Mouse (Mus musculus): Measurements from ENCODE around the gene Sorl1. TPM values are rescaled to one million over a fixed set of nuclear protein-coding genes. Genes with fewer than 3 reads are reported as not detected.

The Sorl1 gene
- total RNA-seq, 2 experiments from 2014 or later = 196 to 197 TPM

- Histone ChIP-seq H3K4me3 (no peak overlapping the region), H3K27ac (peak overlapping the region; percentile 83; the same call in 1 of the 2 replicates)
- TF ChIP-seq CTCF (conservative IDR thresholded peaks at IDR 0.05) = no peak
- no peak for DNase-seq (ENCODE audit: low spot score in 2 of 2)
Observed at GRCm38 (mm10) chr9:42098474-42099121, 25.5 kb downstream of the Sorl1 start.

GRCm38 (mm10) chr9:42097731-42098473 is 26.2 kb downstream of the Sorl1 start:
- TF ChIP-seq CTCF (conservative IDR thresholded peaks at IDR 0.05) = no peak
- no peak overlapping the region for H3K27ac ChIP-seq
- no peak for DNase-seq (ENCODE audit: low spot score in 2 of 2)
- no peak overlapping the region for H3K4me3 ChIP-seq

- TF ChIP-seq CTCF (conservative IDR thresholded peaks at IDR 0.05) = no peak
- no peak for DNase-seq (ENCODE audit: low spot score in 2 of 2)
- Histone ChIP-seq H3K27ac (no peak overlapping the region), H3K4me3 (no peak overlapping the region)
Observed at GRCm38 (mm10) chr9:42097006-42097730, 26.9 kb downstream of the Sorl1 start.

- no peak for TF ChIP-seq CTCF (conservative IDR thresholded peaks at IDR 0.05)
- peak in 1 of 2 experiments; percentile 43 for DNase-seq (ENCODE audit: low spot score in 2 of 2)
- H3K4me3 ChIP-seq = no peak overlapping the region
- peak overlapping the region; percentile 36; the same call in 1 of the 2 replicates for H3K27ac ChIP-seq
Observed at GRCm38 (mm10) chr9:42094752-42095151, 29.3 kb downstream of the Sorl1 start.

- TF ChIP-seq CTCF (conservative IDR thresholded peaks at IDR 0.05) = no peak
- H3K4me3 ChIP-seq = no peak overlapping the region
- peak overlapping the region; percentile 36; the same call in 1 of the 2 replicates for H3K27ac ChIP-seq
- no peak for DNase-seq (ENCODE audit: low spot score in 2 of 2)
Observed at GRCm38 (mm10) chr9:42094028-42094551, 30.0 kb downstream of the Sorl1 start.

- no peak for DNase-seq (ENCODE audit: low spot score in 2 of 2)
- Histone ChIP-seq H3K4me3 (no peak overlapping the region), H3K27ac (no peak overlapping the region)
- TF ChIP-seq CTCF (conservative IDR thresholded peaks at IDR 0.05) = no peak
Observed at GRCm38 (mm10) chr9:42092749-42093148, 31.3 kb downstream of the Sorl1 start.

GRCm38 (mm10) chr9:42091561-42091960 is 32.5 kb downstream of the Sorl1 start:
- no peak for TF ChIP-seq CTCF (conservative IDR thresholded peaks at IDR 0.05)
- H3K4me3 ChIP-seq = no peak overlapping the region
- no peak for DNase-seq (ENCODE audit: low spot score in 2 of 2)

GRCm38 (mm10) chr9:42087921-42088320 is 36.2 kb downstream of the Sorl1 start:
- Histone ChIP-seq H3K27ac (no peak overlapping the region), H3K4me3 (no peak overlapping the region)
- no peak for DNase-seq (ENCODE audit: low spot score in 2 of 2)
- TF ChIP-seq CTCF (conservative IDR thresholded peaks at IDR 0.05) = no peak

More at GRCm38 (mm10) chr9:42091561-42091960, 32.5 kb downstream of the Sorl1 start:
- H3K27ac ChIP-seq = no peak overlapping the region

GRCm38 (mm10) chr9:42085970-42086369 is 38.1 kb downstream of the Sorl1 start:
- TF ChIP-seq CTCF (conservative IDR thresholded peaks at IDR 0.05) = no peak
- no peak for DNase-seq (ENCODE audit: low spot score in 2 of 2)
- H3K4me3 ChIP-seq = no peak overlapping the region
- peak overlapping the region; percentile 86; the same call in 1 of the 2 replicates for H3K27ac ChIP-seq

- TF ChIP-seq CTCF (conservative IDR thresholded peaks at IDR 0.05) = no peak
- peak overlapping the region; percentile 86 for H3K27ac ChIP-seq
- DNase-seq (ENCODE audit: low spot score in 2 of 2) = peak; percentile 74 to 85
Observed at GRCm38 (mm10) chr9:42083661-42084067, 40.4 kb downstream of the Sorl1 start.

GRCm38 (mm10) chr9:42081681-42082530 is 42.2 kb downstream of the Sorl1 start:
- TF ChIP-seq CTCF (conservative IDR thresholded peaks at IDR 0.05) = no peak
- Histone ChIP-seq H3K27ac (peak overlapping the region; percentile 71), H3K4me3 (no peak overlapping the region)
- DNase-seq (ENCODE audit: low spot score in 2 of 2) = no peak

More at GRCm38 (mm10) chr9:42083661-42084067, 40.4 kb downstream of the Sorl1 start:
- H3K4me3 ChIP-seq = no peak overlapping the region

- Histone ChIP-seq H3K4me3 (no peak overlapping the region), H3K27ac (peak overlapping the region; percentile 71)
- no peak for DNase-seq (ENCODE audit: low spot score in 2 of 2)
- TF ChIP-seq CTCF (conservative IDR thresholded peaks at IDR 0.05) = no peak
Observed at GRCm38 (mm10) chr9:42080671-42081070, 43.4 kb downstream of the Sorl1 start.

All from layer of hippocampus, adult 2 months (tissue).